Mouse (Mus musculus) cortical plate, adult 2 months (tissue): ENCODE measurements around the gene Gpr62.

Experiments used
- CTCF ChIP-seq: fragments of 200-500 bp; IDR thresholded peaks from 2 replicates; pipeline ENCODE4 v1.5.1; 2011; ENCODE audit warnings: mild to moderate bottlenecking, control low read depth, low read length; ENCODE audit not compliant: insufficient read depth; ENCODE audit errors: extremely low read depth
- POLR2A ChIP-seq: fragments of 200-500 bp; IDR thresholded peaks from 2 replicates; pipeline ENCODE4 v1.6.1; 2011; ENCODE audit warnings: mild to moderate bottlenecking, low read length, control low read depth; ENCODE audit not compliant: insufficient read depth; ENCODE audit errors: extremely low read depth

- TF ChIP-seq CTCF, result no peak
- TF ChIP-seq POLR2A, result no peak
Measured at GRCm38 (mm10) chr9:106451899-106452298, 13.8 kb downstream of the Gpr62 start.
